Mouse (Mus musculus): ENCODE measurements around the gene Elovl7.

DNA sequence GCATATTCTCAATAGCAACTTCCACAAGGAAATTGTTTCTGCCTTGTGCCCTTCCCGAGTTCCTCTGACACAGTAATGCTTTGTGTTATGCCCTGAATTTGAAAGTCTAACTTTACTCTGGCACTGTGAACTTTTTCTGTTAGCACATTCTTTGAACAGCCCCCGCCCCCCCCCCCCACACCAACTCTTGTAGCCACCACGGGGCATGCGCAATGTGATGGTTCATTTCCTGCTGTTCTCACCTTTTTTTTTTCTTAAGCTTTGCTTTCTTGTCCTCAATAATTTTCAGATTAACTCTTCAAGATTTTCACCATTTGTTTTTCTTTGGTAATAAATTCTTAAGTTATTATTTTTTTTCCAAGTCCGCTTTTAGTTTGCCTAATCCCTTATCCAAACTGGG lies 59.3 kb downstream of the Elovl7 start:
- no peak for TF ChIP-seq CTCF (IDR thresholded peaks at IDR 0.05; ENCODE audit: insufficient read depth, low read depth, low read length)
- TF ChIP-seq POLR2A (IDR thresholded peaks at IDR 0.05; ENCODE audit: insufficient read depth, low read depth, low read length), result no peak

All from olfactory bulb, adult 2 months (tissue).